Mouse (Mus musculus): ENCODE measurements around the gene Slc27a4. TPM values are rescaled to one million over a fixed set of nuclear protein-coding genes. Genes with fewer than 3 reads are reported as not detected.

The Slc27a4 gene
- polyA plus RNA-seq, 1 experiment = 14.2 TPM

DNA sequence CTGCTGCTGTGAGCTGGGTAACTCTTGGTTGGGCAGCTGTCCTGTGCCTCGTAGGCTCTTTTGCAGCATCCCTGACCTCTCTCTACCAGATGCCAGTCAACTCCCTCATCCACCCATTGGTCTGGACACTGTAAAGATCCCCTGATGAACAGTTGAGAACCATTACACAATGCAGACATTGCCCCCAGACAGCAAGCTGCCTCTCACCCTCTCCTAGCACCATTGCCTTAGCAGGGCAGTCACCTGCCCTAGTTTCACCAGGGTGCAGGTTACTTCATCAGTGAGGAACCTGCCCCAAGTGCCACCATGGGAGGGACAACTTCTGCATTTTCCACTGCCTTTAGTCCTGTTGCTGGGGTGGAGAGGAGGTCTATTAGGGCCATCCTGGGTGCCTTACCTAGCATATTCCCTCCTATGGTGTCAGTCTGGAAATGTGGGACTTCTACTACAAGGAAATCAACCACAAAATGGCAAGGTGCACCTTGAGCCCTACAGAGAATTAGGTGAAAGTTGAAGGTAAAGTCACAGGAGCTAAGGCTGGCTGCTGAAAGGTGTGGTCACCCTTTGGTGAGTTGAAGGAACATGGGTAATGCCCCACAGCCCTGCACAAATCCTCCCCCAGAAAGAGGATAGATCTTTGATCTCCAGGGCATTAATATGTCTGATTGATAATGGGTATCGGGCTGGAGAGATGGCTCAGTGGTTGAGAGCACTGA, 9.5 kb upstream of the Slc27a4 start:
- DNase-seq (ENCODE audit: low read depth in 1 of 2, low spot score in 2 of 2) = no peak
- H3K27ac ChIP-seq (ENCODE audit: insufficient read depth, low read length) = no peak overlapping the region
- no peak overlapping the region for H3K4me3 ChIP-seq (ENCODE audit: extremely low read depth, insufficient read depth, insufficient read length)
- TF ChIP-seq POLR2A (IDR thresholded peaks at IDR 0.05; ENCODE audit: low read depth, low read length) = no peak
- TF ChIP-seq CTCF (IDR thresholded peaks at IDR 0.05; ENCODE audit: extremely low read depth, insufficient read depth, insufficient read length, insufficient replicate concordance) = no peak
- H3K36me3 ChIP-seq (ENCODE audit: control insufficient read depth, insufficient read depth, low read length) = no peaks in the 10 kb centered on the region
- 91% methylated on average over 2 of the region's 2 CpGs for WGBS
- H3K4me1 ChIP-seq (ENCODE audit: control insufficient read depth, insufficient read depth, insufficient read length) = no peaks in the 10 kb centered on the region
- no peaks in the 10 kb centered on the region for H3K27me3 ChIP-seq (ENCODE audit: control insufficient read depth, insufficient read depth, low read length)

DNA sequence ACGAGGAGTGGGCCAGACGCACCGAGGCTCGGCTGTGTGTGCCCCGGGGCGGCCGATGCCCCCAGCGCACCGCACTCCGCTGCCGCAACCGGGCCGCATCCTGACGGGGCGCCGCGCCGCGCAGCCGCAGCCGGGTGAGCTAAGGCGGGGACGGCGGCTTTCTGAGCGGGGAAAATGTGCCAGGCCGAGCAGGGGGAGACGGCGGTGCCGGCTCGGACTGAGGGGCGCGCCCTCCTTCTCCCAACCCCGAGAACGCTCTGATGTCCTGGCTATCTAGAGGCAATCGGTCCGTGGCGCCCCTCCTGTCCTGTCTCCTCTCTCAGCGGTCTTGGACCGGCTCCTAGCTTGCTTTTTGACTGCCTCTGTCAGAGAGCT, 380 bp downstream of the Slc27a4 start:
- Histone ChIP-seq H3K27ac (ENCODE audit: insufficient read depth, low read length) (no peak overlapping the region), H3K27me3 (ENCODE audit: control insufficient read depth, insufficient read depth, low read length) (no peaks in the 10 kb centered on the region), H3K36me3 (ENCODE audit: control insufficient read depth, insufficient read depth, low read length) (peaks cover 14% of the 10 kb centered on the region), H3K4me1 (ENCODE audit: control insufficient read depth, insufficient read depth, insufficient read length) (no peaks in the 10 kb centered on the region; the same call in 1 of the 2 replicates), H3K4me3 (ENCODE audit: extremely low read depth, insufficient read depth, insufficient read length) (peak overlapping the region; percentile 76)
- no peak for DNase-seq (ENCODE audit: low read depth in 1 of 2, low spot score in 2 of 2)
- TF ChIP-seq CTCF (IDR thresholded peaks at IDR 0.05; ENCODE audit: extremely low read depth, insufficient read depth, insufficient read length, insufficient replicate concordance) (no peak), POLR2A (IDR thresholded peaks at IDR 0.05; ENCODE audit: low read depth, low read length) (no peak)
- under 1% methylated on average over 34 of the region's 39 CpGs for WGBS

- DNase-seq (ENCODE audit: low read depth in 1 of 2, low spot score in 2 of 2) = peak in 1 of 2 experiments; percentile 15
- WGBS = 41% methylated on average over 6 of the region's 6 CpGs
- Histone ChIP-seq H3K4me1 (ENCODE audit: control insufficient read depth, insufficient read depth, insufficient read length) (no peaks in the 10 kb centered on the region; the same call in 1 of the 2 replicates), H3K36me3 (ENCODE audit: control insufficient read depth, insufficient read depth, low read length) (peaks cover 16% of the 10 kb centered on the region), H3K4me3 (ENCODE audit: extremely low read depth, insufficient read depth, insufficient read length) (peak overlapping the region; percentile 76; the same call in 1 of the 2 replicates), H3K27me3 (ENCODE audit: control insufficient read depth, insufficient read depth, low read length) (no peaks in the 10 kb centered on the region), H3K27ac (ENCODE audit: insufficient read depth, low read length) (no peak overlapping the region)
- TF ChIP-seq CTCF (IDR thresholded peaks at IDR 0.05; ENCODE audit: extremely low read depth, insufficient read depth, insufficient read length, insufficient replicate concordance) (no peak), POLR2A (IDR thresholded peaks at IDR 0.05; ENCODE audit: low read depth, low read length) (no peak)
These were observed 982 bp downstream of the Slc27a4 start for GRCm38 (mm10) chr2:29803400-29803831.

- H3K27me3 ChIP-seq (ENCODE audit: control insufficient read depth, insufficient read depth, low read length) = no peaks in the 10 kb centered on the region
- DNase-seq (ENCODE audit: low read depth in 1 of 2, low spot score in 2 of 2) = no peak
- 88% methylated on average over 11 of the region's 11 CpGs for WGBS
- no peak overlapping the region for H3K4me3 ChIP-seq (ENCODE audit: extremely low read depth, insufficient read depth, insufficient read length)
- H3K27ac ChIP-seq (ENCODE audit: insufficient read depth, low read length) = no peak overlapping the region
- H3K36me3 ChIP-seq (ENCODE audit: control insufficient read depth, insufficient read depth, low read length) = peaks cover 7% of the 10 kb centered on the region
- H3K4me1 ChIP-seq (ENCODE audit: control insufficient read depth, insufficient read depth, insufficient read length) = peaks cover 5% of the 10 kb centered on the region; the same call in 1 of the 2 replicates
- TF ChIP-seq POLR2A (IDR thresholded peaks at IDR 0.05; ENCODE audit: low read depth, low read length) (no peak), CTCF (IDR thresholded peaks at IDR 0.05; ENCODE audit: extremely low read depth, insufficient read depth, insufficient read length, insufficient replicate concordance) (no peak)
These were observed 13.4 kb downstream of the Slc27a4 start for GRCm38 (mm10) chr2:29815678-29816371.

DNA sequence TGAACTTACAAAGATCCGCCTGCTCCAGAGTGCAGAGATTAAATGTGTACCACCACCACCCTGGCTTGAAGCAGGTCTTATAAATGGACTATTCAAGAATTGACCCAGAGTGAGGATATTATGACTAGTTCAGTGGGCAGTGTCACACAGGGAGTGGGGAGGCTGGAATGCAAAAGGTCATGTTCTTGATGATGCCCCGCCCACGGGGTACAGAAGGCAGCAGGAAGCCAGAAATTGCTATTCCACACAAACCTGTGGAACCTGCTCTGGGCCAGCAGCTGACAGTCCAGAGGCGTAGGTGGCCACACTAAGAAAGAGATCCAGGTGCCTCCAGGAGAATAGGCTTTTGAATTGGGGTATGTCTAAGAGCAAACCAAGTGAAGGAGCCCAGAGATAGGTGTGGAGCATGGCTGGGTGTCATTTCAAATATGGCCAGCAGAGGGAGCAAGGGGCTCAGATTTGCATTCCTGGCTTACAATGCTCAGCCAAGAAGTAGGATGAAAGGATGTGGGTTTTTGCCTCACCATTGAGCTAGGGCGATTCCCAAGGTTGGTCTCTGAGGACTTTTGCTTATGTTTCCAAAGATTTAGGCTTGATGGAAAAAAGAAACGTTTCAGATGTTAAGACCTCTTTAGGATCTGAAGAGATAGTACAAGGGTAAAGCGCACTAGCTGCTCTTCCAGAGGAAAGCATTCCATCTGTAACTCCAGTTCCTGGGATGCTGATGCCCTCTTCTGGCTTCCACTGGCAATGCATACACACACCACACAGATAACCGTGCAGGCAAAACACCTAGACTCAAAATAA, 15.2 kb downstream of the Slc27a4 start:
- DNase-seq (ENCODE audit: low read depth in 1 of 2, low spot score in 2 of 2) = peak; percentile 41 to 74
- no peak overlapping the region for H3K4me3 ChIP-seq (ENCODE audit: extremely low read depth, insufficient read depth, insufficient read length)
- no peaks in the 10 kb centered on the region for H3K27me3 ChIP-seq (ENCODE audit: control insufficient read depth, insufficient read depth, low read length)
- peaks cover 2% of the 10 kb centered on the region for H3K36me3 ChIP-seq (ENCODE audit: control insufficient read depth, insufficient read depth, low read length)
- no peak overlapping the region for H3K27ac ChIP-seq (ENCODE audit: insufficient read depth, low read length)
- WGBS = 44% methylated on average over 8 of the region's 8 CpGs
- peaks cover 5% of the 10 kb centered on the region; the same call in 1 of the 2 replicates for H3K4me1 ChIP-seq (ENCODE audit: control insufficient read depth, insufficient read depth, insufficient read length)
- no peak for TF ChIP-seq POLR2A (IDR thresholded peaks at IDR 0.05; ENCODE audit: low read depth, low read length)
- TF ChIP-seq CTCF (IDR thresholded peaks at IDR 0.05; ENCODE audit: extremely low read depth, insufficient read depth, insufficient read length, insufficient replicate concordance) = peak; percentile 75; the same call in 1 of the 2 replicates

- H3K27me3 ChIP-seq (ENCODE audit: control insufficient read depth, insufficient read depth, low read length) = no peaks in the 10 kb centered on the region
- no peak for DNase-seq (ENCODE audit: low read depth in 1 of 2, low spot score in 2 of 2)
- H3K27ac ChIP-seq (ENCODE audit: insufficient read depth, low read length) = no peak overlapping the region
- H3K4me1 ChIP-seq (ENCODE audit: control insufficient read depth, insufficient read depth, insufficient read length) = peaks cover 5% of the 10 kb centered on the region; the same call in 1 of the 2 replicates
- 76% methylated on average over 2 of the region's 2 CpGs for WGBS
- peaks cover 2% of the 10 kb centered on the region; the same call in 1 of the 2 replicates for H3K36me3 ChIP-seq (ENCODE audit: control insufficient read depth, insufficient read depth, low read length)
- TF ChIP-seq CTCF (IDR thresholded peaks at IDR 0.05; ENCODE audit: extremely low read depth, insufficient read depth, insufficient read length, insufficient replicate concordance) (no peak), POLR2A (IDR thresholded peaks at IDR 0.05; ENCODE audit: low read depth, low read length) (no peak)
- H3K4me3 ChIP-seq (ENCODE audit: extremely low read depth, insufficient read depth, insufficient read length) = no peak overlapping the region
These were observed 16.9 kb downstream of the Slc27a4 start for GRCm38 (mm10) chr2:29819363-29819762.

Data from spleen, adult 2 months (tissue).